Mouse (Mus musculus): ENCODE measurements around the gene Cacna1e. TPM values are rescaled to one million over a fixed set of nuclear protein-coding genes. Genes with fewer than 3 reads are reported as not detected.

Gene Cacna1e
- polyA plus RNA-seq, 1 experiment, result 51.9 TPM

DNA sequence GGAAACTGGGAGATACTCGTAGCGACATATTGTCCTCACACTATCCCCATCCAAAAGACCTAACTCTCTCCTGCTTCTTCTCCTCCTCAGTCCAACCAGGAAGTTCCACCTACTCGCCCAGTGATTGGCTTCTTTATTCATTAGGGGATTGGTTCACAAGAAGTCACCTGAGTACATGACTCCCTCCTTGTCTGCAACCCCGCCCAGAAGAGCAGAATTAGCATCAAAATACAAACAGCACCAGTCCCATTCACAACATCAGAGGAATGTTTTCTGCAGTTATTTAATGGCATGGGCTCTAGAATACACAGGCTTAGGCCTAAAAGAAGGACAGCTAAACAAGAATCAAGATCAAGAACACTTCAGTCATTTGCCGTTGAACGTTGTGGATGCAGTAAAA is 139.1 kb downstream of the Cacna1e start:
- Histone ChIP-seq H3K4me1 (ENCODE audit: control insufficient read depth, insufficient read depth, low read length) (no peaks in the 10 kb centered on the region), H3K4me3 (replicated peaks; ENCODE audit: insufficient read depth, low read depth, low read length) (no peak overlapping the region), H3K27ac (ENCODE audit: insufficient read depth, low read length) (no peak overlapping the region), H3K27me3 (ENCODE audit: control insufficient read depth, insufficient read depth, low read length) (no peaks in the 10 kb centered on the region)
- DNase-seq, result no peak
- TF ChIP-seq CTCF (IDR thresholded peaks at IDR 0.05; ENCODE audit: borderline replicate concordance, insufficient read depth, low read depth, low read length) (no peak), POLR2A (IDR thresholded peaks at IDR 0.05; ENCODE audit: borderline replicate concordance, insufficient read depth, low read length) (no peak)
- 93% methylated on average over 6 of the region's 6 CpGs for WGBS

DNA sequence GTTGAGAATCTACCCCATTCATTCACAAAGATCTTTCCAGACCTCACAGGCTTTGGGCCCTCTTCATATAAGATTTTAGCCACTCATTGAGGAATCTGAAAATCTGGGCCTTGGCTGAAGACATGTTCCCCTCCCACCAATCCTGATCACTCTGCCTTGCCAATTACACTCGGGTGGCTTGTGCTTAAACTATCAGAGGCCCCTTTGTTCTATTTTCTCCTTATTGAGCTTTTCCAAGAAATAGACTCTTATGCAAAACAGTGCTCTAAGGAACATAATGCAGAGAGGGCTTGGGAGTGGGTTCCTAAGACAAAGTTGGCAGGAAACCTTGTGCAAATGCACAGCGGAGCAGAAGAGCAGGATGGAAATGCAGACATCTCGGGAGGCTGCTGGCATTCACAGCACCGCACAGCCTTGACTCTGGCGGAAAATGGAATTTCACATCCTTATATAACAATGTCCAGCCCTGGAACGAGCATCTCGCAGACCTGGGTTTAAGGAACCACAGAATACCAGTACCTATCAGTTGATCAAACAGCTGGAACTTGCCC is 153.8 kb downstream of the Cacna1e start:
- Histone ChIP-seq H3K27ac (ENCODE audit: insufficient read depth, low read length) (no peak overlapping the region), H3K4me3 (replicated peaks; ENCODE audit: insufficient read depth, low read depth, low read length) (no peak overlapping the region), H3K4me1 (ENCODE audit: control insufficient read depth, insufficient read depth, low read length) (peaks cover 20% of the 10 kb centered on the region), H3K27me3 (ENCODE audit: control insufficient read depth, insufficient read depth, low read length) (no peaks in the 10 kb centered on the region)
- no peak for TF ChIP-seq CTCF (IDR thresholded peaks at IDR 0.05; ENCODE audit: borderline replicate concordance, insufficient read depth, low read depth, low read length)
- no peak for TF ChIP-seq POLR2A (IDR thresholded peaks at IDR 0.05; ENCODE audit: borderline replicate concordance, insufficient read depth, low read length)
- 40% methylated on average over 7 of the region's 7 CpGs for WGBS
- DNase-seq, result no peak

DNA sequence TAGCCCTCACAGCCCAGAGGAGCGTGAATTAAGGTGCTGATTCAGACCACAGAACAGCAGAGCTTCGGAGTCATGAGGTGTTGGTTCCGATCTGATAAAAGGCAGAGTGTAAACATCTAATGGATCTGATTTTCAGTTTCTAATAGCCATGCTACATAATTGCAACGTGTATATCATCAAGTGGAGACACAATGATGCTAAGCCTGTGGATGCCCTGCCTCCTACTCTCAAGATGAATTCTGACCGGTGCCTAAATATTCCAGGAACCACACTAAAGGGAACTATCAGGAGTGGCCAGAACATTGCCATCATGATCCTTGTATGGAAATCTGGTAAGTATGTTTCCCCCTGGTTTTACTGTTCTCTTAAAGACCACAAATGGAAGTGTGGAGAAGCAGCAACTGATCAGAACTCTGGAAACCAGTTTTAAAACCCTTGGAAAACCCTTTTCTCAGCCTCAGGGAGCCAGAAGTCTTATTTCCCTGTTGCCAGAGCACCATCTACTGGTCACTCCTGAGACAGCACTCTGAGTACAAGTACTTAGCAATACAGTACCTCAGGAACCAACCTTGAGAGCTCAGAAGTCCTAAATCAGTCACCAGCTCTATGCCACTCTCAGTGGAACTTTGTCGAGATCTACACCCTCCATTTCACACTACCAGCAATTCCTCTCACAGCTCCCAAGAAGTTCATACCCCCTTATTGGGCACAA is 154.9 kb downstream of the Cacna1e start:
- TF ChIP-seq CTCF (IDR thresholded peaks at IDR 0.05; ENCODE audit: borderline replicate concordance, insufficient read depth, low read depth, low read length) (peak; percentile 79), POLR2A (IDR thresholded peaks at IDR 0.05; ENCODE audit: borderline replicate concordance, insufficient read depth, low read length) (no peak)
- H3K4me3 ChIP-seq (replicated peaks; ENCODE audit: insufficient read depth, low read depth, low read length), result no peak overlapping the region
- H3K27me3 ChIP-seq (ENCODE audit: control insufficient read depth, insufficient read depth, low read length), result no peaks in the 10 kb centered on the region
- H3K4me1 ChIP-seq (ENCODE audit: control insufficient read depth, insufficient read depth, low read length), result peaks cover 20% of the 10 kb centered on the region
- peak; percentile 72 to 82 for DNase-seq
- no peak overlapping the region for H3K27ac ChIP-seq (ENCODE audit: insufficient read depth, low read length)
- WGBS, result 68% methylated on average over 6 of the region's 6 CpGs

DNA sequence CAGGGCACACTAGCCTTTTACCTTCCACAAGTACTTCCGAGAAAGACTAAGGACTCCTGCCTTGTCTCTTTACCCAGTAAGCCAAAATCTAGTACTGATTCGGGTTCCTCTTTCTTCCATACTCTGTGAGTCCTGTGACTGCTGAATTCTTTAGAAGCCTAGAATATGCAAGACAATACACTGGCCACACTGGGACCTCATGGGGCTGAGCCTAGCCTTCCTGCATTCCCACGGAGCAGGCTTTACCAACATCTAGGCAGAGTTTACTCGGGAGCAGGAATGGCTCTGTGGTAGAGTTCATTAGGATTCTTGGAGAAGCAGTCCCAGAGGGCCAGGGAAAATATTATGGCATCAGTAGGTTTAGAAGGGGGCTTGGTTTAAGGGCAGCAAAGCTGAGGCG is 155.6 kb downstream of the Cacna1e start:
- Histone ChIP-seq H3K27ac (ENCODE audit: insufficient read depth, low read length) (no peak overlapping the region), H3K27me3 (ENCODE audit: control insufficient read depth, insufficient read depth, low read length) (no peaks in the 10 kb centered on the region)
- 66% methylated on average over 5 of the region's 5 CpGs for WGBS

DNA sequence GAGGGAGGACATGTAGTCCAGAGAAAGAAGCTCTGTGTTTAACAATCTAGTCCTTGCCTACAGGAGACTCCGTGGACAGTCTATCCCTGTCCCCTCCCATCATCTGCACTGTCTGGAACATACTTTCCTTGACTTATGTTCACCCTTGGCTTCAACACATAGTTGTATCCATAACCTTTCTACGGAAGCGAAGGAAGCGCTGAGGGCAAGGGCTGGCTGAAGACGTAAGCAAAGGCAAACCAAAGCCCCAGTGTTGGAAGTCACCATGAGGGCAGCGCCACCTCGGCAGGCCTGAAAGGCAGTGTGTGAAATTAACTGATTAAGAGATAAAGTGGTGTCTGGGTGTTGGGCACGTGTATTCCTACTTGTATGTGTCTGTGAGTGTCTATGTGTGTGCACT is 156.6 kb downstream of the Cacna1e start:
- 88% methylated on average over 8 of the region's 8 CpGs for WGBS
- Histone ChIP-seq H3K4me3 (replicated peaks; ENCODE audit: insufficient read depth, low read depth, low read length) (no peak overlapping the region), H3K4me1 (ENCODE audit: control insufficient read depth, insufficient read depth, low read length) (peaks cover 13% of the 10 kb centered on the region), H3K27me3 (ENCODE audit: control insufficient read depth, insufficient read depth, low read length) (no peaks in the 10 kb centered on the region), H3K27ac (ENCODE audit: insufficient read depth, low read length) (no peak overlapping the region)
- no peak for TF ChIP-seq CTCF (IDR thresholded peaks at IDR 0.05; ENCODE audit: borderline replicate concordance, insufficient read depth, low read depth, low read length)
- TF ChIP-seq POLR2A (IDR thresholded peaks at IDR 0.05; ENCODE audit: borderline replicate concordance, insufficient read depth, low read length), result no peak
- DNase-seq, result no peak

More for the DNA sequence above, 155.6 kb downstream of the Cacna1e start:
- peaks cover 19% of the 10 kb centered on the region for H3K4me1 ChIP-seq (ENCODE audit: control insufficient read depth, insufficient read depth, low read length)
- H3K4me3 ChIP-seq (replicated peaks; ENCODE audit: insufficient read depth, low read depth, low read length), result no peak overlapping the region
- TF ChIP-seq POLR2A (IDR thresholded peaks at IDR 0.05; ENCODE audit: borderline replicate concordance, insufficient read depth, low read length) (no peak), CTCF (IDR thresholded peaks at IDR 0.05; ENCODE audit: borderline replicate concordance, insufficient read depth, low read depth, low read length) (no peak)
- DNase-seq, result no peak

DNA sequence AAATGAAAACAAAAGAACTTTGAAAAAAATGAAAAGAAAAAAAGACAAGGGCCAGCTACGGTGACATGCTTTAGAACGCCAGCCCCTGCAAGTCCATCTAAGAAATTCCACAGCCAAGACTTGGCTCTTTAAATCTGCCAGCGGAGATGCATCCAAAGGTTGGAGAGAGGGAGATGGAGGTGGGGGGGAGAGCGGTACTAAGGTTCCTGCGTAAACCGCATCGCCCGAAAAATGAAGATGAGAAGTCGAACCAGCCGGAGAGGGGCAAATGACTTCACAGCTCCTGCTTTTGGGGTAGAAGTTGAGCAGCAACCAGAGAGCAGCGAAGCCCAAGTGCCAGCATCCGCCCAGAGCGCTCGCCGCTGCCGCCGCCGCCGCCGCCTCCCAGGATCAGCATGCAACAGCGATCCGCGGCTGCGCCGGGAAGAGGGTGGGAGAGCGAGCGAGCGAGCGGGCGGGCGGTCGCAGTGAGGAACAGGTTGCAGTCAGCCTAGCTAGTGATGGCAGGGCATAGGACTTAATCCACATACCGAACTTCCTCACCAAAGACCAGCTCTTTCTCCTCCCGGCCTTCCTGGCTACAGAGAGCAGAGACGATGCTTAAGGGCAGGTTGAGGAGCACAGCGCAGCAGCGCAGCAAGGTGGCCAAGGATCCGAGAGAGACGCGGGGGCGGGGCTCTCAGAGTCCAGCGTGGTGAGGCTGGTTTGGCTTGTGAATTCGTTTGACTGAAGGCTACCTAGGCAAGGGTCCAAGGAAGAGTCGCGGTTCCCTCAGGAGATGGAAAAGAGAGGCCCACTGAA is 157.7 kb downstream of the Cacna1e start:
- Histone ChIP-seq H3K27me3 (ENCODE audit: control insufficient read depth, insufficient read depth, low read length) (no peaks in the 10 kb centered on the region), H3K4me3 (replicated peaks; ENCODE audit: insufficient read depth, low read depth, low read length) (peak overlapping the region; percentile 81), H3K4me1 (ENCODE audit: control insufficient read depth, insufficient read depth, low read length) (peaks cover 11% of the 10 kb centered on the region; the same call in 1 of the 2 replicates), H3K27ac (ENCODE audit: insufficient read depth, low read length) (no peak overlapping the region)
- TF ChIP-seq POLR2A (IDR thresholded peaks at IDR 0.05; ENCODE audit: borderline replicate concordance, insufficient read depth, low read length) (no peak), CTCF (IDR thresholded peaks at IDR 0.05; ENCODE audit: borderline replicate concordance, insufficient read depth, low read depth, low read length) (no peak)
- WGBS, result under 1% methylated on average over 45 of the region's 45 CpGs
- DNase-seq, result peak; percentile 72 to 73

DNA sequence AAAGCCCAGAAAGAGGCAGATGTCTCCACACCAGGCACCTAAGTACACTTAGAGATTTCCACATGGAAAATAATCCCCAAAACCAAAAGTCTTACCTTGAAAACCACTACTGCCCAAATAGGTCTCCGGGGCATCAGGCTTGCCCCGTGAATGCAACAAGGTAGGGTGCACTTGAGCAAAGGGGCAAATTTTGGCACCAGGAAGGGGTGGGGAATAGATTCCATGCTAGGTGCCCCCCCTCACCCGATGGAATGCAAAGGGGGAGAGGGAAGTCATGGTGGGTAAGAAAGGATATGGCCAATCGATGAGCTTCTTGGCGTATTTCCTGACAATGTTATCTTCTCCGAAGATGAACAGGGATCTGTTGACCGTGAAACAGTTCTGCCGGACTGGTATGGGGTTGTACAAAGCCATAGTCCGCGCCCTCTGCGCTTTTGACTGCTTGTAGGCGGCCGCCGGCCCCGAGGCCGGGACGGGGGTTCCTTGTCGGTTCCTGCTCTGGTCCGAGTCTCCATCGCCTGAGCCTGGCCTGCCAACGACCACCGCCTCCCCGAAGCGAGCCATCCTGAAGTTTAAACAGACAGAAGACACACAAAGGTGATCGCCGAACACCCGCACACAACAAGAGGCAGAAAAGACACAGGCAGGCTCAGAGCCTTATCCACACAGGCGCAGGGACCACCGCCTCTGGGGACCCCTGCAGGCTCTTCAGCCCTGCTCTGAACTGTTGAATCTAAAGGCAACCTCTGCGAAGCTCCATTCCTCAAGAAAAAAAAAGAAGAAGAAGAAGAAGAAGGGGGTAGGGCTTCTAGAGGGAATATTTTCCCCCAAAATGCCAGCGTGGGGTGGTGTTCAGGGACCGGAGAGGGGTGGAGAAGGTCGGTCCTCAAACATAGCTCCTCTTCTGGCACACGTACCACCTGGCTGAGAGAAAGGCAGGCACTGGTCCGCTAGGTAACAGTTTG is 158.7 kb downstream of the Cacna1e start:
- peak overlapping the region; percentile 81 for H3K4me3 ChIP-seq (replicated peaks; ENCODE audit: insufficient read depth, low read depth, low read length)
- H3K27ac ChIP-seq (ENCODE audit: insufficient read depth, low read length), result no peak overlapping the region

More for the DNA sequence above, 158.7 kb downstream of the Cacna1e start:
- Histone ChIP-seq H3K4me1 (ENCODE audit: control insufficient read depth, insufficient read depth, low read length) (peaks cover 11% of the 10 kb centered on the region; the same call in 1 of the 2 replicates), H3K27me3 (ENCODE audit: control insufficient read depth, insufficient read depth, low read length) (no peaks in the 10 kb centered on the region)
- DNase-seq, result no peak
- 49% methylated on average over 35 of the region's 35 CpGs for WGBS
- TF ChIP-seq POLR2A (IDR thresholded peaks at IDR 0.05; ENCODE audit: borderline replicate concordance, insufficient read depth, low read length) (no peak), CTCF (IDR thresholded peaks at IDR 0.05; ENCODE audit: borderline replicate concordance, insufficient read depth, low read depth, low read length) (no peak)
